Mouse (Mus musculus): Measurements from ENCODE around the gene Lmo3. TPM values are rescaled to one million over a fixed set of nuclear protein-coding genes. Genes with fewer than 3 reads are reported as not detected.

Lmo3 gene
- total RNA-seq (2021), result 100 to 1,000 TPM; 191 to 200 TPM

GRCm38 (mm10) chr6:138581734-138582505 lies at the start of gene Lmo3:
Gene Lmo3 (minus strand): TSS chr6:138581968.
- DNase-seq, result no peak

DNA sequence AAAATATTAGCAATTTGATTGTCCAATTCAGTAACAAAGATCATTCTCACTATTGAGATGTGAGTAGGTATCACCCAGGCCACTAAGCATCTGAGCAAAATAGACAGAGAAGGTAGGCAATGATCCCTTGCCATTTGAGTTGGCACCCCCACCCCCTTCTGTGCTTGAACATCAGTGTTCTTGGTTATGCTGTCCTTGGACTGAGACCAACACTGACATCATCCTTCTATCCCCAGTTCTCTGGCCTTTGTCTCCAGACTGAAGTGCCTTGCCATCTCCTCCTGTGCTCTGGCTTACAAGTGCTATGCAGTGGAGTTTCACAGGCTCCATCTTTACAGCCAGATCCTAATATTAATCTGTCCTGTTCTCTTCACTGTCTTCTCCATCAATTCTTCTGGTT lies 39.0 kb upstream of the Lmo3 start:
- no peak for DNase-seq

GRCm38 (mm10) chr6:138618396-138618795 lies 36.6 kb upstream of the Lmo3 start:
- DNase-seq, result no peak

DNA sequence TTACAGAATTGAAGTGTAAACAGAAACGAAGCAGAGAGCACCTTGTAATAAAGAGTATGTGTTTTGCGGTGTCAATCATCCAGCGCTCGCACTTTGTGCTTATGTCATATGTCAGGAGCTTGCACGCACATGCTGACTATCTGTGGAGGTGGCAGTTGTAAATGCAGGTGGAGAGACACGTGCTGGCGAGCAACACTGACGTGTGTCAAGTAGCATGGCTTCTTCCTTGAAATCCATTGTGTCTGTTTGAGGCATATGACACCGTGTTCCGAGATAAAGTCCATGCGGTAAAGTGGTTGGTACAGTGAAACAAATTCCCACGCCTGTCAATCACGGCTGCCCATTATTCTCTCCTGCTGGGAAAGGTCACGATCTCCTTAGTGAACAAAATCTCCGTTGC lies 15.2 kb upstream of the Lmo3 start:
- no peak for DNase-seq

DNA sequence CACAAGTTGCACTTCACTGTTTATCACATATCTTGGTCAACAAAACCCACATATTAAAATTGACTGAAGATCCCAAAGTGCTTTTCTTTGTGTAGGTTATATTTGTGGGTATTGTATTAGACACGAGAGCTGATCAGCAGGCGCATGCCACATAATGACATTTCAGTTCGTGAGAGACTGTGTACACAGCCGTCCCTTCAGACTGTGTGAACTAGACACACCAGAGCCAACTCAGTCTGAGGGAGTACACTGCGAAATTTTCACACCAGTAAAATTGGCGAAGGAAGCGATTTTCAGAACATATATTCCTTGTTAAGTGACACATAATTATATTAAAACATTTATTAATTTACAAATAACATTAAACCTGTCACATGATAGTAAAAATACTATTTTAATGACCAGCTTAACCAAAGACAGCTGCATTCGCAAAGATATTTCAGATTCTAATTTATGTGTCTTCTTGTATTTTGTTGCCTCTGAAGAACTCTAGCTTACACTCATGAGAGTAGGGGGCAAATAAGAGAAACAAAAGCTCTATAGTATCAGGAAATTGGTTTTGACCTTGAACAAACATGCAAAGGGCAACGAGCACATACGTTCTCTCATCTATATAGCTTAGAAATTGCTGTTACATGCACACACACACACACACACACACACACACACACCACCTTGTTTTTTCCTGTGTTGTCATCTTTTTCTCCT lies 14.4 kb upstream of the Lmo3 start:
- DNase-seq, result no peak

GRCm38 (mm10) chr6:138583314-138583713 lies 1.5 kb upstream of the Lmo3 start:
- DNase-seq, result no peak

DNA sequence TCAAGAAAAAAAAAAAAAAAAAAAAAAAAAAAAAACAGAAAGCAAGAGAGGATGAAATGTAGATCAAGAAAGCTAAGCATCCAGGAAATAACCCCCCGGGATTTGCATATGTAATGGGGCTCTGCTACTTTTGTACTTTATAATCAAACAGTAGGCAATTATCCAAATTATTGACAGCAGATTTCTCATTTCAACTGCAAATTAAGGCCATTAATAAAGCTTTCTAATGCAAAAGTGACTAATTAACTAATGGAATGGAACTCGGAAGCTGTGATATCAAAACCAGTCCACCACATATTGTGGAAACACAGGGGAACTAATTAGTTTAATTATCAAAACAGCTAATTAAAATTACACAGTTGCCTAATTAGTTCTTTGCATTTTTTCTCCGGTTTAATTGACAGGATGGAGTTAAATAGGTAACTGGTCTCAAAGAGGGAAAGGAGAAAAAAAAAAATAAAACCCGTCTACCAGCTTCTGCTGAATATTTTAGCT lies 785 bp upstream of the Lmo3 start:
- no peak for DNase-seq

DNA sequence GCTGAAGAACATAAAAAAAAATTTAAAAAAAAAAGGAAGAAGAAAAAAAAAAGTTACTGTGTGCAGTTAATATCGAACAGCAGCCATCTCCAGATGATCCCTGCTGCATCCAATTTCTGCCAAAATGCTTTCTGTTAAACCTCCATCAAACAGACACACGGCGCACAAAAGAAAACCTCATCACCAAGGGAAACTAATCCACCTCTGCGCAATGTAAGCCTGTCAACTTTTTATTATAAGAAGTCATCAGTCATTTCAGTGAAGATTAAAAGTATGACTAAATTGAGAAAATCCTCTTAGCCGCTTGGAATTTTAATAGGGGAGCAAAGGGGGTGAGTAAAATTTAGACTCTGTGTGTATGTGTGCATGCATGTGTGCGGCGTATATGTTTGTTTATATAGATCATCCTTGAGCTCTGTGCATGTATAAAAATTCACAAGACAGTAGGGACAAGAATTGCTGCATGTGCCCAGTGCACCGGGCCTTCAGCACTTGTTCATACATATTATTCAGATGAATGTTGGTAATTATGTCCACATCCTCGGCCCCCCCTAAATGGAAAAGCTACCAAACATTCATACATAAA lies 1.2 kb downstream of the Lmo3 start:
- no peak for DNase-seq

DNA sequence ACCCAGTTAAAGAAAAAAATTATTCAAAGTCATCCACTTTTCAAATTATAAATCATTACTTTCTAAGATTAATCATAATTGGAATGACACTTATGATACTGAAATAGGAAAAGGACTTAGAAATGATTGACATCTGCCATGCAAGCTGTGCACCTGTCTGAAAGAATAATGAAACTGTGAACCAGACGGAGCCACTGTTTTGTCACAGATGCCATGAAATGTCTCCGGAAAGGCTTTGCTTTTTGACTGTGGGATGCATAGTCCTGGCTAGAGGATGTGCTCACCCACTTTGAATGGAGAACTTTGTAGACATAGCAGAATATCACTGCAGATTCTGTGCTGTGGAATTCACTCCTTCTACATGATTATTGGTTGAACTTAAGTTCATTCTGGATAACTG lies 18.4 kb downstream of the Lmo3 start:
- peak in 1 of 2 experiments; percentile 22 for DNase-seq

- DNase-seq, result no peak
Measured at GRCm38 (mm10) chr6:138552144-138552543, 29.6 kb downstream of the Lmo3 start.

- no peak for DNase-seq
Measured at GRCm38 (mm10) chr6:138534879-138535278, 46.9 kb downstream of the Lmo3 start.

- no peak for DNase-seq
Measured at GRCm38 (mm10) chr6:138506642-138507041, 75.1 kb downstream of the Lmo3 start.

DNA sequence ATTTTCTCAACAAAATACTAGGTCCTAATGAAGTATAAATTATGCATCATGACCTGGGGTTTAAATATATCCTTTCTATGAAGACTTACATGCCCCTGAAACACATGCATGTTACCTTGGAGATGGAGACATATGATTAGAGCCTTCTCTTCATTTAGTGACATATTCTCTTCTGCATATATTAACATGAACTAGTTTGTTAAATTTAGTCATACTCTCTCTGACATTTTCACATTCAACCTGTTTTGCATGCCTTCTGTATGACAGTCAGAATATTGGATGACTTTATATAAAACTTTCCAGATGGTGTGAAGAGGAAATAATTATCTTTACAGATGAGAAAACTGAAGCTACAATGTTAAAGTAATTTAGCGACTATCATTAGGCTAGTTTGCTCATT lies 77.8 kb downstream of the Lmo3 start:
- DNase-seq, result no peak

- DNase-seq, result no peak
Measured at GRCm38 (mm10) chr6:138482834-138483233, 98.9 kb downstream of the Lmo3 start.

DNA sequence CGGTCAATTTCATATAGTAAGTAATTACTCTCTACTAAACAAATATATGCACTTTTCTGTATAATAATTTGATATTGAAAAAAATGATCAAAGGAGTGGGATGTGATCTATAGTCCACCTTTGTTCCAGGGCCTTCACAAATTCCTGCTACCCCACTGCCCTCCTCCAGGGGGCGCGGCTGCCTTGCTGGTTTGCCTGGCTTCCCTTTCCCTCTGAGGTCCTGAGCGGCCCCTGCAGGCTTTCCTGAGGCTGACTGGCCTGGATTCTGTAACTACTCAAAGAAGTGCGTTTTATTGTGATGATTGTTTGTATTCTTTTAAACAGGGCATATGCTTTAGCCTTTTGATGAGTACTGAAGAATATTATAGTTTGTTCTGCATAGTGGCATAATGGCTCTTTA lies 104.2 kb downstream of the Lmo3 start:
- peak; percentile 66 to 68 for DNase-seq

DNA sequence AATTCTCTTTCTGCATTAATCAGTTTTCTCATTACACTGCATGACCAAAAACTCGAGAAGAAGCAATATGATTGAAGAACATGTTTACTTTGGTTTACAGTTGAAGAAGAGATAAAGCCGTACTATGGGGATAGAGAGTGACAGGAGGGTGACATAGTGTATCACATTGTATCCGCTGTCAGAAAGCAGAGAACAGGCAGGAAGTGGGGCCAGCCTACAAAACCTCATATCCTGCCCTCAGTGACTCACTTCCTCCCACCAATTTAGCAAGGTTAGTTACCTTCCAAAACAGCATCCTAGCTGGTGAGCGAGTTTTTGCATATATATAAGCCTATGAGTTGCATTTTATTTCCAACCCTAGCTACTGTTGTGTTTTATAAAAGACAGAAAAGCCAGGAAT lies 112.6 kb downstream of the Lmo3 start:
- no peak for DNase-seq

GRCm38 (mm10) chr6:138444515-138445048 lies 137.2 kb downstream of the Lmo3 start:
- no peak for DNase-seq

DNA sequence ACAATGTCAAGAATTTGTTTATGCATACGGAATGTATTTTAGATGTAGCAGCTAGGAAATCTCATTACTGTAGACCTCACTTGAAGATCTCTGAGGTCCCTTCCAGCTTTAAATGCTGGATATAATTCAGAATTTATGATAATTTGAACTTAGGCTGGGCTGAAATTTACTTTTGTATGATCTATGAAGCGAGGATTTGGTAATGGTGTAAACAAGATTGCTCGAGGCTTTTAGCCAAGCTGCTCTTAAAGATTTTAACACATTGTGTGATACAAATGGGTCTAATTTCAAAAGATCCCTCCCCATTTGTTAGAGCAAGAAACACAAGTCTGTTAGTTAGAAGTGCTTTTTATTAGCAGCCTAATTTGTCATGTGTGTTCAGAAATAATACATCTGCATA lies 144.4 kb downstream of the Lmo3 start:
- no peak for DNase-seq

DNA sequence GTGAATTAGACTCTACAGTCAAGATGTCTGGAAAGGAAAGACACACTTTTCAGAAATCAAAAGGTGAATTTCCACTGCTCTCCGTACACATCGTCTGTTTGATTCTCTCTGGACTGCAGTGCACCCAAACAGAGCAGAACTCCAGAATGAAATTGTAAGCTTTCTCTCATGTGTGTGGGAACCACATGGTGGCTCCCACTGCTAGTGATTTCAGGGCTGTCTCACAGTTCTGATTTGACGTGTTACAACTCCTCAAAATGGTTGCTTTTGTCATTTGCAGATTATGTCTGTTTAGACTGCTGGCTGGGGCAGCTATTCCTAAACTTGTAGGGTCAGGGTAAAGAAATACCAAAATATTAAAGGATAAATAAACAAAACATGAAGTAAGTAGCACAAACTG lies 145.0 kb downstream of the Lmo3 start:
- DNase-seq, result no peak

GRCm38 (mm10) chr6:138427394-138427793 lies 154.4 kb downstream of the Lmo3 start:
- DNase-seq, result no peak

DNA sequence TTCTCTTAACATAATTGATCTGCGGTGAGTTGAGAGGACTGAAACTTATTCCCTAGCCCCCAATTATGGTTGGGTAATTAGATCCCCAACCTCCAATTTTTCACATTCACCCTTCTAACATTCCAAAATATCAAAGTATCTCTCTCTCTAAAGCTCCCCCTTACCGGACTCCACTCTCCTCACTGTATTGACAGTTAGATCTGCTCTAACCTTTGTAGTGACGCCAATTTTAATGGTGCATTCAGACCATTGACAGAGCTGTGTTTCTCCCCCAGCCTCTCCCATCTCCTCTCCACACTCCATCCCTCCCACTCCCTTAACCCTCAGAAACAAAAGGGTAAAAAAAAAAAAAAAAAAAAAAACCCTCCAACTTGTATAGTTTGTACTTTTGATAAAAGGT lies 154.9 kb downstream of the Lmo3 start:
- no peak for DNase-seq

GRCm38 (mm10) chr6:138424514-138425225 lies 157.1 kb downstream of the Lmo3 start:
- no peak for DNase-seq

All from layer of hippocampus, postnatal 36 days (tissue).